In the genomic region with DNA sequence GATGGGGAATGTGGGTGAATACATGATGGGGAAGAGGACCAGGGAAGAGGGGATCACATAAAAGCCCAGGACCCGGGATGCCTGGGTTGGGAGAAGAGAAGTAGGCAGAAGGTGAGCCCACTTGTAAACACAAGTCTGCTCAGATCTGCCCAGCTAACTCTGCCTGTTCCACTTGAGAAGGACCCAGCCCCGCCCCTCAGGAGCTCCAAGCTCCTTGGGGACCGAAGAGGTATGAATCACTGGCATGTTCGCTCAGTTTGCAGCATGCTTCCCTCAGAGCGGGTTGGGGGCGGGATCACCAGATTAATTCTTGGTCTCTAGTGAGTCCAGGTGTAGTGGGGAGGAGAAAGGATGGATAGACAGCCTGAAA, we compare ENCODE assay signal across 9 mouse cellular contexts. TPM values are rescaled to one million over a fixed set of nuclear protein-coding genes. Genes with fewer than 3 reads are reported as not detected.
DNase-seq lines count a peak whose midpoint lies in the region; ATAC-seq lines count a peak whose summit lies in the region.
"Had no signal": no experiment of that assay in that cellular context is flagged by ENCODE, and none has a peak within 500 bp of the region (broad histone marks: within the 10 kb centered on the region; RNA-seq: fewer than 3 reads in every experiment).

No protein-coding gene starts in this region.

- H3K4me3 ChIP-seq in neural tube, embryonic 12.5 days = peak overlapping the region; percentile 62; the same call in 1 of the 2 replicates

- intact Hi-C loops in left cerebral cortex, postnatal 14 days (cut with DNase I) = no loop called here

- H3K4me2 ChIP-seq in neural tube, embryonic 12.5 days (replicated peaks) = peak overlapping the region; percentile 84

- peak; percentile 64 for ATAC-seq in frontal cortex, adult (ENCODE audit: low TSS enrichment)
- ATAC-seq in neural tube, embryonic 12.5 days (ENCODE audit: low FRiP score, low read depth) = no peak

- H3K27ac ChIP-seq in neural tube, embryonic 12.5 days = no peak overlapping the region

- H3K9me3 ChIP-seq in neural tube, embryonic 12.5 days = no peaks in the 10 kb centered on the region

- H3K4me1 ChIP-seq in neural tube, embryonic 12.5 days = peaks cover 6% of the 10 kb centered on the region; the same call in 1 of the 2 replicates

- H3K9ac ChIP-seq in neural tube, embryonic 12.5 days = peak overlapping the region; percentile 75

- H3K27me3 ChIP-seq in neural tube, embryonic 12.5 days (replicated peaks) = peaks cover 52% of the 10 kb centered on the region

- 43% methylated on average over 6 of the region's 6 CpGs for WGBS in neural tube, embryonic 12.5 days

- H3K36me3 ChIP-seq in neural tube, embryonic 12.5 days = no peaks in the 10 kb centered on the region

- no peak for DNase-seq in frontal cortex, postnatal 36 days (ENCODE audit: low spot score in 2 of 2)
- DNase-seq in right cerebral cortex, adult 18-20 months = peak; percentile 64
- no peak for DNase-seq in right cerebral cortex, postnatal 4 days
- peak; percentile 37 to 55 for DNase-seq in left cerebral cortex, postnatal 14 days (ENCODE audit: low spot score in 2 of 2)
- DNase-seq in layer of hippocampus, postnatal 36 days = no peak
- DNase-seq in ovary, postnatal 36 days (ENCODE audit: low spot score) = no peak

RNA-seq across cellular contexts. Expression of gene Neurog3, which starts 21.7 kb away (rescaled TPM):
- total RNA-seq in left cerebral cortex, postnatal 14 days (2021) = not detected
- polyA plus RNA-seq in neural tube, embryonic 12.5 days (2016; fragmentation: Nextera tagmentation; extraction: Ambion mirVana) = 7.5 and 10.9 TPM in 2 replicates
- total RNA-seq in layer of hippocampus, postnatal 36 days (2021) = not detected
- total RNA-seq: common myeloid progenitor, adult 5-6 weeks had no signal

RNA-seq across cellular contexts. Expression of gene Fam241b, which starts 32.5 kb away (rescaled TPM):
- 10 to 100 TPM; 51.0 to 60.4 TPM for total RNA-seq in left cerebral cortex, postnatal 14 days (2021)
- 48.4 and 56.5 TPM in 2 replicates for polyA plus RNA-seq in neural tube, embryonic 12.5 days (2016; fragmentation: Nextera tagmentation; extraction: Ambion mirVana)
- total RNA-seq in layer of hippocampus, postnatal 36 days (2021) = 10 to 100 TPM; 31.3 to 37.6 TPM

Comparison
In these comparisons a context has a peak if more than half of its experiments do, and no peak if none do; other contexts are left out.
1. DNase-seq: peak in right cerebral cortex, adult 18-20 months (single experiment) and left cerebral cortex, postnatal 14 days (2 of 2); none in frontal cortex, postnatal 36 days (0 of 2), right cerebral cortex, postnatal 4 days (single experiment), layer of hippocampus, postnatal 36 days (0 of 2) and ovary, postnatal 36 days (single experiment).